Mouse (Mus musculus): ENCODE measurements around the gene Llgl1. TPM values are rescaled to one million over a fixed set of nuclear protein-coding genes. Genes with fewer than 3 reads are reported as not detected.

The Llgl1 gene
- total and polyA plus RNA-seq, 3 experiments: 11.1 to 23.5 (median 11.1) TPM

GRCm38 (mm10) chr11:60761681-60762080 lies 62.2 kb downstream of the Llgl1 start:
- WGBS: 87% methylated on average over 3 of the region's 3 CpGs

More at GRCm38 (mm10) chr11:60761681-60762080, 62.2 kb downstream of the Llgl1 start:
- no peak for TF ChIP-seq EP300 (IDR thresholded peaks at IDR 0.05; ENCODE audit: insufficient read depth, low read depth, low read length)
- no peak for TF ChIP-seq CTCF (IDR thresholded peaks at IDR 0.05)
- no peak for TF ChIP-seq POLR2A (IDR thresholded peaks at IDR 0.05; ENCODE audit: insufficient read depth, low read depth, low read length)
- no peaks in the 10 kb centered on the region for H3K4me1 ChIP-seq (ENCODE audit: control insufficient read depth, insufficient read depth, low read length)
- no peaks in the 10 kb centered on the region for H3K27me3 ChIP-seq (ENCODE audit: control insufficient read depth, insufficient read depth, low read length)
- H3K79me2 ChIP-seq (replicated peaks; ENCODE audit: control insufficient read depth, insufficient read depth, low read length): 0 out of 2 replicates have a peak, but pooled peaks cover 1% of the 10 kb centered on the region
- no peak overlapping the region for H3K9ac ChIP-seq (ENCODE audit: low read depth, low read length)
- H3K36me3 ChIP-seq (ENCODE audit: control insufficient read depth, insufficient read depth, low read length): no peaks in the 10 kb centered on the region
- no peak overlapping the region for H3K4me3 ChIP-seq
- H3K27ac ChIP-seq: no peak overlapping the region
- DNase-seq: no peak
- intact Hi-C loops (cut with DNase I): no loop called here

Small RNA genes within 50 kb of the gene (microRNA-seq; reads per million reads assigned to microRNA genes)
- 3.9 to 7.3 reads per million in 2 experiments for gene Mir5100

Other genes with a start within 250 kb of the Llgl1 start
- gene Drg2, start 245.1 kb upstream of the Llgl1 start, total RNA-seq (2021): 10 to 100 TPM; 28.1 to 28.8 TPM
- 34.4 and 40.4 TPM in 2 replicates for gene Drg2, start 245.1 kb upstream of the Llgl1 start, polyA plus RNA-seq (2012; rRNA removed)
- gene Myo15, start 230.4 kb upstream of the Llgl1 start, total RNA-seq (2021): under 1 TPM; 0.03 to 0.05 TPM
- gene Myo15, start 230.4 kb upstream of the Llgl1 start, polyA plus RNA-seq (2012; rRNA removed): 0.03 and 0.06 TPM in 2 replicates
- gene Alkbh5, start 163.3 kb upstream of the Llgl1 start, total RNA-seq (2021): 10 to 100 TPM; 80.1 to 90.3 TPM
- gene Alkbh5, start 163.3 kb upstream of the Llgl1 start, polyA plus RNA-seq (2012; rRNA removed): 24.0 and 36.7 TPM in 2 replicates
- 100 to 1,000 TPM; 127 to 130 TPM for gene Flii, start 27.5 kb downstream of the Llgl1 start, total RNA-seq (2021)
- 152 and 168 TPM in 2 replicates for gene Flii, start 27.5 kb downstream of the Llgl1 start, polyA plus RNA-seq (2012; rRNA removed)
- gene Mief2, start 28.7 kb downstream of the Llgl1 start, total RNA-seq (2021): 10 to 100 TPM; 31.1 to 36.2 TPM
- gene Mief2, start 28.7 kb downstream of the Llgl1 start, polyA plus RNA-seq (2012; rRNA removed): 34.8 and 42.2 TPM in 2 replicates
- 1 to 10 TPM; 3.7 to 4.6 TPM for gene Top3a, start 77.6 kb downstream of the Llgl1 start, total RNA-seq (2021)
- gene Top3a, start 77.6 kb downstream of the Llgl1 start, polyA plus RNA-seq (2012; rRNA removed): 3.3 and 3.4 TPM in 2 replicates
- 10 to 100 TPM; 13.9 to 15.3 TPM for gene Smcr8, start 77.8 kb downstream of the Llgl1 start, total RNA-seq (2021)
- 6.0 and 9.7 TPM in 2 replicates for gene Smcr8, start 77.8 kb downstream of the Llgl1 start, polyA plus RNA-seq (2012; rRNA removed)
- 10 to 100 TPM in 1 of 2 experiments, 1 to 10 TPM in 1; 8.4 to 10.5 TPM for gene Shmt1, start 112.0 kb downstream of the Llgl1 start, total RNA-seq (2021)
- 7.4 TPM in 2 replicates for gene Shmt1, start 112.0 kb downstream of the Llgl1 start, polyA plus RNA-seq (2012; rRNA removed)
- 10 to 100 TPM; 20.6 to 21.0 TPM for gene Dhrs7b, start 130.9 kb downstream of the Llgl1 start, total RNA-seq (2021)
- gene Dhrs7b, start 130.9 kb downstream of the Llgl1 start, polyA plus RNA-seq (2012; rRNA removed): 14.4 and 22.1 TPM in 2 replicates
- gene Tmem11, start 179.5 kb downstream of the Llgl1 start, total RNA-seq (2021): 10 to 100 TPM; 28.3 to 31.4 TPM
- 59.6 and 66.7 TPM in 2 replicates for gene Tmem11, start 179.5 kb downstream of the Llgl1 start, polyA plus RNA-seq (2012; rRNA removed)
- gene Natd1, start 215.0 kb downstream of the Llgl1 start, total RNA-seq (2021): 10 to 100 TPM; 11.4 to 13.4 TPM
- gene Natd1, start 215.0 kb downstream of the Llgl1 start, polyA plus RNA-seq (2012; rRNA removed): 15.6 and 20.0 TPM in 2 replicates
- 10 to 100 TPM; 71.1 to 79.3 TPM for gene Map2k3, start 232.3 kb downstream of the Llgl1 start, total RNA-seq (2021)
- 56.5 and 56.7 TPM in 2 replicates for gene Map2k3, start 232.3 kb downstream of the Llgl1 start, polyA plus RNA-seq (2012; rRNA removed)